Mouse (Mus musculus) cortical plate, adult 2 months (tissue): Measurements from ENCODE around the gene Brsk1. TPM values are rescaled to one million over a fixed set of nuclear protein-coding genes. Genes with fewer than 3 reads are reported as not detected.

ENCODE experiments used
- H3K27ac ChIP-seq: fragments of 200-500 bp; 2 replicates; pipeline ENCODE4 v1.5.1; 2012; ENCODE audit warnings: low read length, control low read depth, inconsistent platforms; ENCODE audit not compliant: insufficient read depth
- H3K4me1 ChIP-seq: fragments of 200-500 bp; 2 replicates; pipeline ENCODE4 v1.6.1; 2011; ENCODE audit warnings: low read length; ENCODE audit not compliant: control insufficient read depth, insufficient read depth
- H3K4me3 ChIP-seq: fragments of 200-500 bp; 2 replicates; pipeline ENCODE4 v1.5.1; 2011; ENCODE audit warnings: mild to moderate bottlenecking, low read length, control low read depth; ENCODE audit not compliant: insufficient read depth
- CTCF ChIP-seq: fragments of 200-500 bp; IDR thresholded peaks from 2 replicates; pipeline ENCODE4 v1.5.1; 2011; ENCODE audit warnings: mild to moderate bottlenecking, control low read depth, low read length; ENCODE audit not compliant: insufficient read depth; ENCODE audit errors: extremely low read depth
- POLR2A ChIP-seq: fragments of 200-500 bp; IDR thresholded peaks from 2 replicates; pipeline ENCODE4 v1.6.1; 2011; ENCODE audit warnings: mild to moderate bottlenecking, low read length, control low read depth; ENCODE audit not compliant: insufficient read depth; ENCODE audit errors: extremely low read depth
- polyA plus RNA-seq: library from polyadenylated mRNA; depleted of rRNA; stranded (reverse); fragments of >200 nt; gene quantifications from 2 replicates; pipeline ENCODE4 v1.2.3, GENCODE M21; 2012

Brsk1 gene
- polyA plus RNA-seq, 1 experiment, result 305 TPM

DNA sequence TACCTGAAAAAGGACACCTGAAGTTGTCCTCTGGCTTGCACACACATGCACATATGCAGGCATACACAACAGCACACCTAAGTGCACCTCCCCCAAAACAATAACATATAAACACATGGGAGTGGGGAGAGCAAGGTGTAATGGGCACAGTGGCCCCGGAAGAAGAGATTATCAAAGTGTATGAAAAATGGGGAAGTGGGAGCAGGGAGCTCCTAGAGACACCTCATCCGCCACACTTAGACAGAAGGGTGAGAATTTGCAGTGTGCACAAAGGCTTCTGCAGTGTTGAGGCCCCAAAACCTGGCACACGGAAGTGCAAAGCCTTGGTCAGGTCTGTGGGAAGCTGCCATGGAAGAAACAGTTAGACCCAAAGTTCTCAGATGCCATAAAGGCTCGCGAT is 40.7 kb downstream of the Brsk1 start:
- no peak for TF ChIP-seq POLR2A
- no peak for TF ChIP-seq CTCF
- Histone ChIP-seq H3K27ac (no peak overlapping the region), H3K4me3 (no peak overlapping the region), H3K4me1 (no peaks in the 10 kb centered on the region)

DNA sequence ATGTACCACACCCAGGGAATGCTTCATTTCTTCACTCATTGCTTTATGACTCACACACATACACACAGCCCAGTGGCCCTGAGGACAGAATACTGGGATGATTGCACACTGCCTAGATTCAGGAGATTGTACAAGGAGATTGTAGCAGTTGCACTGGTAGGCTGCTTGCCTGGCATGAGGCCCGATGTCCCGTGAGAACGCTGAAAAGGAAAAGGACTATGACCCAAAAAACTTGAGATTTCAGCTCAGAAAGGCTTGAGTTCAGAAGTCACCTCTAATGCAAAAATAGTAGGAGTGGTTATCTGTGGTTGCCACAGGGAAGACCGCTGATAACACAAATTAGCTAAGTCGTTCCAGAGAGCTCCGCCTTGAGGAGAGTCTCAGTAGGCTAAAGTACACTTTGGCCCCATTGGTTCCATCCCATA is 42.6 kb downstream of the Brsk1 start:
- H3K4me3 ChIP-seq, result no peak overlapping the region
- no peak overlapping the region for H3K27ac ChIP-seq
- no peaks in the 10 kb centered on the region for H3K4me1 ChIP-seq
- TF ChIP-seq CTCF (no peak), POLR2A (no peak)

DNA sequence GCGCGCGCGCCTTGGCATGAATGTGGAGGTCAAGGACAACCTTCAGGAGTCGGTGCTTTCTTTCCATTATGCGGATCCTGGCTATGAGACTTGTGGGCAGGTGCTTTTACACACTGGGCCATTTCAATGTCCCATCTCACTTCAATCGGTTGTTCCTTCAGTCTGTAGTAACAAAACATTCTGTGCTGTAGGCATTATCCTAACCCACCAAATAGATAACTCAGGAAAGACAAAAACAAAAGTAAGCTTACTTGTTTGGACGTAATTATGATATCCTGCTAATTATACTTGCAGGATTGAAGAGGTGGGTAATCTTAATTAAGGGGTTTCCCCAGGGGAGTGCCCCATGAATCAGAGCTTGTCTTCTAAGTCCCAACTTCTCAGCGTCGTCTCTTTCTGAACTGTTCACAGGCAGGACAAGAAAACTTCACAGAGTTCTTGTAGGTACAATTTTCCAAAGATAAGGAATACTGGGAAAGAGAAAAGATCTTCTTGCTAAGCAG is 48.7 kb downstream of the Brsk1 start:
- Histone ChIP-seq H3K27ac (no peak overlapping the region), H3K4me1 (0 out of 2 replicates have a peak, but pooled peaks cover 3% of the 10 kb centered on the region), H3K4me3 (no peak overlapping the region; the same call in 1 of the 2 replicates)
- no peak for TF ChIP-seq POLR2A
- TF ChIP-seq CTCF, result no peak

DNA sequence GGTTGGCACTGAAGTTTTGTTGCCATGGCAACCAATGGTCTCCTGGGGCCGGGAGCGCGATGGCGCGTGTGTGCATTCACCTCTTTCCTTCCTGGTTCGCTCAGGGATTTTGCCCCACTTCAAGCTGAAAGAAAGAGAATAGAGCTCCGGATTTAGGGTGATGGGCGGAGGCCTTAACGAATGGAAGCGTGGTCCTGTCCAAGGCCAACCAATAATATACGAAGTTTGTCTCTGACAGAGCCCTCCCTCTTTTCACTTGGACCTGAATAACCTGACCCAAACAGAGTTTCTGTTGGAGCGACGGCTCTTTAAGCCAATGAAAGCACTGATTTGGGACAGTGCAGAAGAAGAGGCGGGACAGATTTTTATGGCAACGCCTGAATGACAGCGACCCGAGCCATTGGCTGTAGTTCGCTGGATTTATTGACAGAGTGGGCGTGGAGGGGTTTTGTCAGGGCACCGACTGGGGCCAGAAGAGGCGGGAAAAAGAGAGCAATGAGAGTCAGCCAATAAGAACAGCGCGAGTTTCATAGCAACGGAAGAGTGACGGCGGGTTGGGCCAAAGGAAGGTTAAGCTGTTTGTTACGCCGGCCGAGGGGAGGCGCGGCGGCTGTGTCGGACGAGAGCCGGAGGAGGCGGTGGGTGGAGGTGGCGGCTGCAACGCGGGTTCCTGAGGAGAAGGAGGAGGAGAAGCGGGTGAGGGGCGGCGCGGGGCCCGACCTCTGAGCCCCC is 49.3 kb downstream of the Brsk1 start, which contains the start of gene Kmt5c:
Kmt5c (plus strand) TSS at position 572 of the 732 bp plus-strand sequence.
- Histone ChIP-seq H3K27ac (peak within 1 kb of the TSS; percentile 82), H3K4me3 (peak within 1 kb of the TSS; percentile 64), H3K4me1 (0 out of 2 replicates have a peak, but pooled peaks cover 3% of the 10 kb centered on the region)
- TF ChIP-seq POLR2A, result peak; percentile 80
- no peak for TF ChIP-seq CTCF

DNA sequence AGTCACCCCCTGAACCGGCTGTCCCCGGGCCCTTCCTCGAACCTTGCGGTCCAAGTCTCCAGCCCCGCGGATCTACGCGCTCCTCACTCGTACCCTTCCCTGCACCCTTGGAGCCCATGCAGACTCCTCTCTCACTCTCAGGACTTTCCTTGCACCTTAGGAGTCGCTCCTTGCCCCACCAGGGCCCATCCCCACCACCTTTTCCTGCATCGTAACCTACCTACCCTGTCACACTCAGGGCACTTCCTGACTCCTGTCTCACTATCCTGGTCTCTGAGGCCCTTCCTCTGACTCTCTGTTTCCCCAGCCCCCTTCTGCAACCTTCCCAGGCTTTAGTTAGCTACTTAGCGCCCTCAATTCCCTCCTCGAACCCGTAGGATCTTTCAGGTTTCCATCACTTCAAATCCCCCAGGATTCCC is 49.9 kb downstream of the Brsk1 start:
- 0 out of 2 replicates have a peak, but pooled peaks cover 3% of the 10 kb centered on the region for H3K4me1 ChIP-seq
- TF ChIP-seq POLR2A (no peak), CTCF (no peak)
- H3K4me3 ChIP-seq, result peak overlapping the region; percentile 64
- peak overlapping the region; percentile 82 for H3K27ac ChIP-seq

DNA sequence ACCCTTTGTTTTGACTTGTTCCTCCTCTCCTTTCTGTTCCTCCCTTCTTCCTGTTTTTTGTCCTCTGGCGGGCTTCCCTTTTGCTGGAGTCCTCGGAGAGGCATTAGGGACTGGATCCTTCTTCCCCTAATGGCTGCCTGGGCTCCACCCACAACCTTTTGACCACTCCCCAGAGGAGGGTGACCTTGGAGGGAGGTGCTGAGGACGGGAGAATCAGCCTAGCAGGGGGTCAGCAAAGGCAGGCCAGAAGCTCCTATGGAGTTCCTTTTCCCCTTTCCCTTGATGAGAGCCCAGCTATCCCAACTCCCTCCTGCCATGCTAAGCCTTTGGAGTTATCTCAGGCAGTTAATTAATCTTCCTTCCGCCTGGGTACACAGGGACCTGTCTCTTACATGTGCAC is 50.7 kb downstream of the Brsk1 start:
- TF ChIP-seq CTCF (no peak), POLR2A (no peak)
- 0 out of 2 replicates have a peak, but pooled peaks cover 3% of the 10 kb centered on the region for H3K4me1 ChIP-seq
- peak overlapping the region; percentile 64; the same call in 1 of the 2 replicates for H3K4me3 ChIP-seq
- H3K27ac ChIP-seq, result peak overlapping the region; percentile 82; the same call in 1 of the 2 replicates

DNA sequence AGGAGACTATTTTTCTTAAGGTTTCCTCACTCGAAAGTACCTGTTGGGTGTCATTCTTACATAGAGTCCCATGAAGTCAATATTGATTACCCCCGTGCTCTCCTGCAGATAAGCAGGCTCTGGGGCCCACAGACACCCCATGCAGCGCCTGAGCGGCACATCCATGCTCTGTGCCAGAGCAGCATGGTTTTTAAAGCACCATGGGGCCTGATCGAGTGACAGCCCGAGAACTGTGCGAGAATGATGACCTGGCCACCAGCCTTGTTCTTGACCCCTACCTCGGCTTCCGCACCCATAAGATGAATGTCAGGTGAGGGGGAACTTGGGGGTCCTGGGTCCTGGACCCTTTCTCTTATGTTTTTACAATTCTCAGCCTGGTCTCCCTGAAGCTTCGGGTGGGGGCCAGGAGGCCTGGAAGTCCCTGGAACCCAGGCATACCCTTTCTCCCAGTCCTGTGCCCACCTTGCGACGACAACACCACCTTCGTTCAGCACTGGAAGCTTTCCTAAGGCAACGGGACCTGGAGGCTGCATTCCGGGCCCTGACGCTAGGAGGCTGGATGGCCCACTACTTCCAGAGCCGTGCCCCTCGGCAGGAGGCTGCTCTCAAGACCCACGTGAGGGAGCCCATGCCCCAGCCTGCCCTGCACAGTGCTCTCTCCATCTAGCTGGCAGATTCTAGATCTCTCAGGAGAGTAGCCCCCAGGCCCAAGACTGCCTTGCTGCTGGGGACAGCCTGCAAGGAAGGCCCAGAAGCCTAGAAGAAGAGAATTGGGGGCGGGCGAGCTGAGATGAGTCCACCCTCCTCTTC is 51.5 kb downstream of the Brsk1 start:
- TF ChIP-seq POLR2A (no peak), CTCF (no peak)
- no peak overlapping the region; the same call in 1 of the 2 replicates for H3K4me3 ChIP-seq
- 0 out of 2 replicates have a peak, but pooled peaks cover 3% of the 10 kb centered on the region for H3K4me1 ChIP-seq
- no peak overlapping the region for H3K27ac ChIP-seq

DNA sequence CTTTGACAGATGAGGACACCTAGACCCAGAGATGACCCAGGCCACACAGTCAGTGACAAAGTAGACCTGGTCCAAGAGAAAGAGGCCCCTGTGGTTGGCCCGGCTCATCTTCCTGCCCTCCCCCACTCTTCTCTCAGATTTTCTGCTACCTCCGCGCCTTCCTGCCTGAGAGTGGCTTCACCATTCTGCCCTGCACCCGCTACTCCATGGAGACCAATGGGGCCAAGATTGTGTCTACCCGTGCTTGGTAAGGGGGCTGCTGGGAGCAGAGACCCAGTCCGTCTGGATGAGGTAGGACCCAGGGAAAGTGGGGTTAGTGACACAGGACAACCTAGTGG is 52.0 kb downstream of the Brsk1 start:
- no peak overlapping the region for H3K4me3 ChIP-seq
- H3K27ac ChIP-seq, result no peak overlapping the region
- H3K4me1 ChIP-seq, result 0 out of 2 replicates have a peak, but pooled peaks cover 3% of the 10 kb centered on the region
- no peak for TF ChIP-seq POLR2A
- no peak for TF ChIP-seq CTCF

DNA sequence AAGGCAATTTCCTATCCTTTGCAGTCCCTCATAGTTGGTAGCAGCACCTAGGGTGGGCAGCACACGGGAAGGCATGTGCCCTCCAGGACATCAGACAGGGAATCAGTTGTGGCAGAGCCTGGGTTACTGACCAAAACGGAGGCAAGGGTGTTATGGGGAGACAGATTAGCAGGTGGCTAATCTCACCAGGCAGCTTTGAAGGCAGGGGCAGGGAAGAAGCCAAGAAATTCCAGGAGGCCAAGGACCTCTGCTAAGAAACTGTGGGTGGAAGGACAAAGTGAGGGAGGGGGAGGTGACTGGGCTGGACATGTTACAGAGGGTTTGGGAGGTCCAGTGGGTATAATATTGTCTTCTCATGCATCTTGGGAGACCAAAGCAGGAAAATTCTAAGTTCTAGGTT is 53.0 kb downstream of the Brsk1 start:
- TF ChIP-seq POLR2A (no peak), CTCF (no peak)
- no peak overlapping the region for H3K4me3 ChIP-seq
- H3K27ac ChIP-seq, result no peak overlapping the region
- 0 out of 2 replicates have a peak, but pooled peaks cover 3% of the 10 kb centered on the region for H3K4me1 ChIP-seq

DNA sequence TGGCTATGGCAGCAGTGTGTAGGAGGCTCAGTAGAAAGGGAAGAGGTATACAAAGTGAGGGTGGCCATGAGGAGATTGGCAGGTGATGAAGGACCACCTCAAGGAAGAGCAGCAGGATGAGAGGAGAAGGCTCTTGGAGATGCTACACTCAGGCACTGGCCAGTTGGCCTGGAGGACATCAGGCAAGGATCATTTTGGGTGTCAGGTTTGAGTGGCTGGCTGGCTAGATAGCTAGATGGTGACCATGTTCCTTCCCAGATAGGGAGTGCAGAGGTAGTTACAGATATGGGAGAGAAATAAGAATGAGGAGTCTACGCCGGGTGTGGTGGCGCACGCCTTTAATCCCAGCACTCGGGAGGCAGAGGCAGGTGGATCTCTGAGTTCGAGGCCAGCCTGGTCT is 54.5 kb downstream of the Brsk1 start:
- TF ChIP-seq POLR2A (no peak), CTCF (no peak)
- 0 out of 2 replicates have a peak, but pooled peaks cover 3% of the 10 kb centered on the region for H3K4me1 ChIP-seq
- H3K27ac ChIP-seq, result no peak overlapping the region
- H3K4me3 ChIP-seq, result no peak overlapping the region
